Mouse (Mus musculus) embryonic facial prominence, embryonic 13.5 days (tissue): ENCODE measurements around the gene Rpl18. TPM values are rescaled to one million over a fixed set of nuclear protein-coding genes. Genes with fewer than 3 reads are reported as not detected.

Source experiments
- ATAC-seq: fragments of 200-750 bp; cut with Nextera tagmentation; 2 replicates; pipeline ENCODE4 v1.8.0; 2017; ENCODE audit warnings: low read depth; ENCODE audit not compliant: insufficient number of reproducible peaks, insufficient read depth, low FRiP score, low TSS enrichment
- H3K27ac ChIP-seq: fragments of 300-500 bp; sonication (generic); 2 replicates; pipeline ENCODE4 v1.5.1; 2015; ENCODE audit warnings: moderate library complexity, mild to moderate bottlenecking, inconsistent platforms
- H3K27me3 ChIP-seq: fragments of 300-500 bp; sonication (generic); 2 replicates; pipeline ENCODE4 v1.6.1; 2015; ENCODE audit warnings: mild to moderate bottlenecking, inconsistent platforms
- H3K36me3 ChIP-seq: fragments of 300-500 bp; sonication (generic); 2 replicates; pipeline ENCODE4 v1.6.1; 2015; ENCODE audit warnings: mild to moderate bottlenecking, inconsistent platforms
- H3K4me1 ChIP-seq: fragments of 300-500 bp; sonication (generic); 2 replicates; pipeline ENCODE4 v1.6.1; 2015; ENCODE audit warnings: inconsistent platforms
- H3K4me2 ChIP-seq: fragments of 300-500 bp; sonication (generic); 2 replicates; pipeline ENCODE4 v1.6.1; 2015; ENCODE audit warnings: moderate library complexity, mild to moderate bottlenecking, inconsistent platforms
- H3K4me3 ChIP-seq: fragments of 300-500 bp; sonication (generic); 2 replicates; pipeline ENCODE4 v1.5.1; 2015; ENCODE audit warnings: mild to moderate bottlenecking, inconsistent platforms
- H3K9ac ChIP-seq: fragments of 300-500 bp; sonication (generic); 2 replicates; pipeline ENCODE4 v1.6.1; 2015; ENCODE audit warnings: mild to moderate bottlenecking, inconsistent platforms
- H3K9me3 ChIP-seq: fragments of 300-500 bp; sonication (generic); 2 replicates; pipeline ENCODE4 v1.6.1; 2016; ENCODE audit warnings: inconsistent platforms
- WGBS: fragments of 180-500 bp; shearing (Covaris S2); methylation state at CpG from one replicate; pipeline ENCODE4 v1.1.7; 2015; ENCODE audit warnings: mixed read lengths; 5-methylcytosine and 5-hydroxymethylcytosine counted together
- polyA plus RNA-seq: library from polyadenylated mRNA; unstranded; fragments of >200 nt; fragmentation: Nextera tagmentation; extraction: Ambion mirVana; gene quantifications from 2 replicates; pipeline ENCODE4 v1.2.1, GENCODE M21; 2015

The Rpl18 gene
- polyA plus RNA-seq, 1 experiment from 2014 or later, result 1,128 TPM

DNA sequence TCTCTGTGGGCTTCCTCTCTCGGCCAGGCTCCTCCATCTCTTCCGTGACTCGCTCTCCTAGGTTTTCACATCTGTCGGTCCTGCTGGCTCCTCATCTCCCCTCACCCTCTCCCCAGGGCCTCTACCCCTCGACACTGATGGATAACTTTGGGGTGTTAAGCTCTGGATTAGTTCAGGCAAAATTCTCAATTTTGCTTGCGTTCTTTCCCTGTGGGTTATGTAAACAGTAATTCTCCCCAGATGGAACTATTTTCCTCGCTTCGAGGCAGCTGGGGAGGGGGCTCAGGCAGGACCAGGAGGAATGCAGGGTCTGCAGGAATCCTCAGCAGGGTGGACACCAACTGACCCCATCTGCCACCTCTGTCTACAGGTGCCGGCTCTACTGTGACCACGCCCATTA lies 29.4 kb upstream of the Rpl18 start:
- WGBS, result 17% methylated on average over 10 of the region's 10 CpGs
- no peak for ATAC-seq
- Histone ChIP-seq H3K27ac (peak overlapping the region; percentile 87), H3K4me2 (peak overlapping the region; percentile 44), H3K27me3 (no peaks in the 10 kb centered on the region), H3K4me3 (0 out of 2 replicates have a peak overlapping the region, but pooled peaks have one; percentile 18), H3K36me3 (no peaks in the 10 kb centered on the region), H3K9me3 (no peaks in the 10 kb centered on the region), H3K9ac (peak overlapping the region; percentile 57), H3K4me1 (peaks cover 48% of the 10 kb centered on the region)

DNA sequence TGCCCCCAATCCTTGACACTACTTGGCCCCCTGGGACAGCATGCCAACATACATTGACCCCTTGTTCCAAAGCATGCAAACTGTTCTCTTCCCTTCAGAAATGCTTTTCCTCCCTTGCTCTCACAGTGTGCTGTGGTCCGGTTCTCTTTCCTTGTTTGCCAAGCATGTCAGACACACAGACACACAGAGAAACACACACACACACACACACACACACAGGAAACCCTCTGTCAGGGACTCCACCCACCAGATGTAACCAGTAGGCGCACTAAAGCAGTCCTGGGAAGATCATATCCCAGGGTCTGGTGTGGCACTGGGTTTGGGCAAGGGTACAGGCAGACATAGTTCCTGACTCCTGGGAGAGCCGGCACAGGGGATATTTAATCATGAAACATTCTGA lies 28.4 kb upstream of the Rpl18 start:
- Histone ChIP-seq H3K27me3 (no peaks in the 10 kb centered on the region), H3K9me3 (no peaks in the 10 kb centered on the region), H3K4me2 (0 out of 2 replicates have a peak overlapping the region, but pooled peaks have one; percentile 44), H3K9ac (peak overlapping the region; percentile 21; the same call in 1 of the 2 replicates), H3K36me3 (no peaks in the 10 kb centered on the region), H3K4me1 (peaks cover 48% of the 10 kb centered on the region), H3K27ac (peak overlapping the region; percentile 87; the same call in 1 of the 2 replicates), H3K4me3 (no peak overlapping the region)
- 70% methylated on average over 3 of the region's 3 CpGs for WGBS
- no peak for ATAC-seq

DNA sequence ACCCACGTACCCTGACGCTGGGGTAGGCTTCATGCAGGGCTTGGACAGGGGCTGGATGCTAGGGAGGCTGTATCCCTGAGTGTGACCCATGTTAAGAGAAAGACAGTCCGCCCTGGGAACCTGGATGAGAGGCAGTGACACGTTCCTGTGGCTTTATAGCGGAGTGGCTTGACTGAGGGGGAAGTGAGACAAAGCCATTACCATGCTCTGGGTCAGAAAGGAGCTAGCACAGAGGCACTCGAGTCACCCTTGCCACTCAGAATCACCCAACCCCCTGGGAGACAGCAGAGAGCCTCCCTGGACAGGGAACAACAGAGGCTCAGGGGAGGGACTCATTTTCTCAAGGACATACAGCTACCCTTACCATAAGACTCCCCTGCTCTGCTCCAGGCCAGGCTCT lies 26.2 kb upstream of the Rpl18 start:
- no peaks in the 10 kb centered on the region for H3K9me3 ChIP-seq
- no peak overlapping the region for H3K4me2 ChIP-seq
- H3K4me1 ChIP-seq, result peaks cover 32% of the 10 kb centered on the region
- H3K27ac ChIP-seq, result no peak overlapping the region
- H3K27me3 ChIP-seq, result no peaks in the 10 kb centered on the region
- H3K9ac ChIP-seq, result no peak overlapping the region
- 56% methylated on average over 6 of the region's 6 CpGs for WGBS
- no peaks in the 10 kb centered on the region for H3K36me3 ChIP-seq
- ATAC-seq, result no peak
- no peak overlapping the region for H3K4me3 ChIP-seq

DNA sequence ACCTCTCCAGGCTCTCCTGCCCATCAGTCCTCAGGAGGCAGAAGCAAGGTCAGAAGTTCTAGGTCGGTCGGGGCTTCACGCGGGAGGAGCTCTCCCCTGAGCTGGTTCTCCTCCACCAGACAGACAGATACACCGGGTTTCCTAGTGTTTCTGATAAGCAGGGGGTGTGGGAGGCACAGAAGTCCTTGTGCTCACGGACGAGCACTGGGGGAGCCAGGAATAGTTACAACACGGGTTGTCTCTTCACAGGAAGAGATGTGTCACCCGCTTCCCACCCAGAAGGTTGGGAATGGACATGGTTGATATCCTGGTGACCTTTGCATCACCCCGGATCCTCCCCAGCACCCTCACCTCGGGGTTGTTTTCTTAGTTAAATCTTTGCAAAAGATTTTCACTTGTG lies 25.5 kb upstream of the Rpl18 start:
- Histone ChIP-seq H3K36me3 (no peaks in the 10 kb centered on the region), H3K9me3 (no peaks in the 10 kb centered on the region), H3K9ac (no peak overlapping the region), H3K4me1 (peaks cover 32% of the 10 kb centered on the region), H3K27me3 (no peaks in the 10 kb centered on the region), H3K27ac (no peak overlapping the region), H3K4me3 (no peak overlapping the region), H3K4me2 (no peak overlapping the region)
- WGBS, result 76% methylated on average over 11 of the region's 11 CpGs
- ATAC-seq, result no peak

DNA sequence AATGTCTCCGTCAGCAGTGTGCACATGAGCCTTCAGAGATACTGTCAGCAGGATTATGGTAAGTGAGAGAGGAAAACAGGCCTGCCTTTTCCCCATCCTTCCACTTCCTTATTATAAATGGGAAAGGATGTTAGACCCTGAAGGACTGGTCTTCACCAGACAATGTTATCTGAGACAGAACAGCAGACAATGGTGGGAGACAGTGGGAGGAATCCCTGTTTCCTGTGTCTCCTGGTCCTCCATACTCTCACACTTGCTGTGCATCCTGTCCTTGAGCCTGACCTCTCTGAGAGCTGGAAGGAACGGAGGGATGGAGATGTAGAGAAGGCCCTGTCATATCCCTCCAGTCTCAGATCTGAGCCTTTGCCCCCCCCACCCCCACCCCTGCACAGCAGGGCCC lies 22.9 kb upstream of the Rpl18 start:
- ATAC-seq, result no peak
- Histone ChIP-seq H3K27me3 (no peaks in the 10 kb centered on the region), H3K36me3 (no peaks in the 10 kb centered on the region), H3K27ac (no peak overlapping the region), H3K9me3 (no peaks in the 10 kb centered on the region), H3K9ac (no peak overlapping the region), H3K4me2 (no peak overlapping the region), H3K4me1 (peaks cover 17% of the 10 kb centered on the region), H3K4me3 (no peak overlapping the region)
- 74% methylated on average over 2 of the region's 2 CpGs for WGBS

DNA sequence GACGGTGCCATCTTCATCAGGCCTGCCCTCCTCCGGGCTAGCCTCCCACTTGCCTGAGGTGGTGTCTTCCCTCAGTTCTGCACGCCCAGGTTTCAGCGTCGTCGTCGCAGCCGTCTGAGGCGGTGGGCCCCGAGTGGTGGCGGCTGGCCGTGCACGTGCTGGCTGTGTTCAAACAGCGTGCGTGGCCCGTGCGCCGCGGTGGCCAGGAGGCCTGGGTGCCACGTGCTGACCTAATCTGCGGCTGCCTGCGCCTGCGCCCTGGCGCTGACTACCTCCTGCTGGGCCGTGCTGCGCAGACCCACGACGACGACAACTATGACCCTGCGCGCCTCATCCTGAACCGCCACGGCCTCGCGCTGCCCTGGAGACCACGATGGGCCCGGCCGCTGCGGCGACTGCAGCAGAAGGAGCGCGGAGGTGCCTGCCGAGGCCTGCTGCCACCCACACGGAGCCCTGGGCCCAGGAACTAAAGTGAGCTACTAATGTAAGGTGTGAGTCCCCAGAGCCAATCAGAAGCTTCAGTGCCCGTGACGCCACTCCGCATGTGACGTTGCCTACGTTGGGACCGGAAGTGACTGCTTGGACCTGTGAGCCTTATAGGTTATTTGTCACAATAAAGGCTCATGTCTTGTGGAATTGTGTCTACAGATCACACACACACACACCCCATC lies 21.2 kb upstream of the Rpl18 start, which contains the start of gene Sec1:
Gene Sec1, minus strand, starts transcription at position 482 of the 671 bp plus-strand sequence.
- H3K9ac ChIP-seq, result 0 out of 2 replicates have a peak within 1 kb of the TSS, but pooled peaks have one; percentile 36
- H3K27ac ChIP-seq, result peak within 1 kb of the TSS; percentile 75
- H3K9me3 ChIP-seq, result no peaks in the 10 kb centered on the region
- ATAC-seq, result peak; percentile 12; the same call in 1 of the 2 replicates
- no peak within 1 kb of the TSS for H3K4me2 ChIP-seq
- H3K4me3 ChIP-seq, result no peak within 1 kb of the TSS
- peaks cover 17% of the 10 kb centered on the region for H3K4me1 ChIP-seq
- 88% methylated on average over 50 of the region's 50 CpGs for WGBS
- H3K36me3 ChIP-seq, result no peaks in the 10 kb centered on the region
- H3K27me3 ChIP-seq, result peaks cover 12% of the 10 kb centered on the region

DNA sequence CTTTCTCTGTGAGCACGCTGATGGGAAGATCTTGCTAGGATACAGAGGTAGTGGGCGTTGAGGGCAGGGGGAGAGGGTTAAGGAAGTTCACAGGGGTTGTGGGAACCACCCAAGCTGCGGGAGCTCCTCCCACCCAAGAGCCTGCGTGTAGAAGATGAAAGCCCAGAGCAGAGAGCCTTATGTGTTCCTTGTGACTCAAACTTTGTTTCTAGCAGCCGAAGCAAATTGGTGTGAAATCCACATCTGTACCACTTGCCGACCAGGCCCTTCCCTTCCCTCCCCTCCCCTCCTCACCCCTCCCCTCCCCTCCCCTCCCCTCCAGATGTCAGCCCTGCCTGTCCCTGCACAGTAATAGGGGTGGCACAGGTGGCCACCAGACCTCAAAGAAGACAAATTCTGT lies 20.2 kb upstream of the Rpl18 start:
- H3K4me2 ChIP-seq, result no peak overlapping the region
- ATAC-seq, result peak; percentile 18; the same call in 1 of the 2 replicates
- no peak overlapping the region for H3K9ac ChIP-seq
- peaks cover 26% of the 10 kb centered on the region for H3K4me1 ChIP-seq
- 6% methylated on average over 6 of the region's 6 CpGs for WGBS
- peaks cover 22% of the 10 kb centered on the region for H3K27me3 ChIP-seq
- peak overlapping the region; percentile 75 for H3K27ac ChIP-seq
- no peaks in the 10 kb centered on the region for H3K36me3 ChIP-seq
- no peak overlapping the region for H3K4me3 ChIP-seq
- H3K9me3 ChIP-seq, result no peaks in the 10 kb centered on the region

DNA sequence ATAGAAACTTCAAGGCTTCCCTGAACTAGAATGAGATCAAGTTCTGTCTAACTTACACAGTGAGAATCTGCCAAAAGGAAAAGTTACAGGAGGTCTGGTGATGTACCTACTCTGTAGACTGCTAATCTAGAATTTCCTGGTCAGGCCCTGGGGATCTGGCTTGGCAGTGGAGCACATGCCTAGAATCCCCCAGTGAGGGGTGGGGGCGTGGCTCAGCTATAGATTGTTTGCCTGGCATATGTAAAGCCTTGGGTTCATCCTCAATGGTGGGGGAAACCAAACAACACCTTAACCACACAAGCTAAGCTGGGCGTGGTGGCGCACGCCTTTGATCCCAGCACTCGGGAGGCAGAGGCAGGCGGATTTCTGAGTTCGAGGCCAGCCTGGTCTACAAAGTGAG lies 17.4 kb upstream of the Rpl18 start:
- WGBS, result 83% methylated on average over 7 of the region's 7 CpGs
- Histone ChIP-seq H3K4me1 (peaks cover 42% of the 10 kb centered on the region), H3K9ac (no peak overlapping the region), H3K4me2 (no peak overlapping the region), H3K27me3 (peaks cover 28% of the 10 kb centered on the region), H3K27ac (no peak overlapping the region), H3K4me3 (no peak overlapping the region), H3K36me3 (no peaks in the 10 kb centered on the region), H3K9me3 (no peaks in the 10 kb centered on the region)
- no peak for ATAC-seq

DNA sequence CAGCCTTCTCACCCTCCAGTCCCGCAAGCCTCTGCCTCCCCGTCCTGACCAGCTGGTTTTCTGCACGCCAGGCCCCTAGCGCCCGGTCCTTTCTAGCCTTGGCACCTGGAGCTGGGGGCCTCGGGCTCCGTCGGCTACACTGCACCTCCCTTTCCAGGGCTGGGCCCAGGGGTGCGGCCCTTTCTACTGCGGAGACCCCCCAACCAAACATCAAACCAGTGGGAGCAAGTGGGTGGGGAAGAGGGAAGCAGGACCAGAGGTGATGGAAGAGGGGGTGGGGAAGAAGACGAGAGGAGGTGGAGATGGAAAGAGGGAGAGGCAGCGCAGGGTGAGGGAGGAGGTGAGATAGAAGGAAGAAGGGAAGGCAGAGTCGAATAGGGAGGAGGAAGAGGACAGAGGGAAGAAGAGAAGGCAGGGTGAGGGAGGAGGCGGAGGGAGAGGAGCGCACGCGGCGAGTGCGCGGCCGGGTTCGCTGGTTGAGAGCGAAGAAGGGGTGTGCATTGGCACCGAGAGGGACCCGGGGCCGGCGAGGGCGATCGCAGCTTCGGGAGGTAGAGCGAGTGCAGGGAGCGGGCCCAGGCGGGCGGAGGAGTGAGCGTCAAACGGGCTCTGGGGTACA lies 15.6 kb upstream of the Rpl18 start, which contains the start of gene Car11:
Gene Car11, plus strand, starts transcription at position 321 of the 619 bp plus-strand sequence.
- no peak for ATAC-seq
- Histone ChIP-seq H3K4me2 (peak within 1 kb of the TSS; percentile 92), H3K9me3 (no peaks in the 10 kb centered on the region), H3K27me3 (peaks cover 28% of the 10 kb centered on the region), H3K27ac (no peak within 1 kb of the TSS), H3K36me3 (no peaks in the 10 kb centered on the region), H3K4me1 (peaks cover 45% of the 10 kb centered on the region), H3K9ac (peak within 1 kb of the TSS; percentile 75), H3K4me3 (peak within 1 kb of the TSS; percentile 51)
- 2% methylated on average over 36 of the region's 36 CpGs for WGBS

DNA sequence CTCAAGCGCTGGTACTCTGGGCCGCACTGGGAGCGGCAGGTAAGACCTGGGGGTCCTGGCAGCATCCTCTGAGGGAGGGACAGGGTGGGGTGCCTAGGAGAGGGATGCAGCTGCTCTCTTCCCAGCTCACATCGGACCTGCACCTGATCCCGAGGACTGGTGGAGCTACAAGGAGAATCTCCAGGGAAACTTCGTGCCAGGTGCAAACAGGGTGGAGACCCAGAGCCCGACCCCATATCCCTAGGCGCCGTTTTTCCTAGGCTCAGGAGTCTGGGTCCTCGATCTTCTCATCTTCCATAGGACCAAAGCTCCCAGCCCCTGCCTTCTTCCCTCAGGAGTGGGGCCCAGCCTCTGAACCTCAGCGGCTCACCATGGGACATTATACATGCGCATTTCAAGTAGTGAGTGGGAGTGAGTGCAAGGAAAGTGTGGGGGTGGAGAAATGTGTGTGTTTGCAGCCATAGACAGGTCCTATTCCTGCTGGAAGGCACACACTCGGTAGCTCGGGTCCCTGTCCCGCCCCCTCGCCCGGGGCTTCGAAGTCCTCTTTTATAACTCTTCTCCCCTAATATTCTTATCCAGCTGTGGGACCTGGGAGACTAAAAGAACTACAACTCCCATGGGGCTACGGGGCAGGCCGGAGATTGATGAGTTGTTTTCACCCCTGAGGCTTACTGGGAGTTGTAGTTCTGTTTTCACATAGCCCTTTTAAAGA lies 14.8 kb upstream of the Rpl18 start:
- no peak; the same call in 1 of the 2 replicates for ATAC-seq
- H3K9me3 ChIP-seq, result no peaks in the 10 kb centered on the region
- peaks cover 28% of the 10 kb centered on the region for H3K27me3 ChIP-seq
- H3K4me3 ChIP-seq, result peak overlapping the region; percentile 51
- peaks cover 42% of the 10 kb centered on the region for H3K4me1 ChIP-seq
- WGBS, result under 1% methylated on average over 20 of the region's 20 CpGs
- peak overlapping the region; percentile 92 for H3K4me2 ChIP-seq
- peak overlapping the region; percentile 75 for H3K9ac ChIP-seq
- peak overlapping the region; percentile 71; the same call in 1 of the 2 replicates for H3K27ac ChIP-seq
- H3K36me3 ChIP-seq, result no peaks in the 10 kb centered on the region

DNA sequence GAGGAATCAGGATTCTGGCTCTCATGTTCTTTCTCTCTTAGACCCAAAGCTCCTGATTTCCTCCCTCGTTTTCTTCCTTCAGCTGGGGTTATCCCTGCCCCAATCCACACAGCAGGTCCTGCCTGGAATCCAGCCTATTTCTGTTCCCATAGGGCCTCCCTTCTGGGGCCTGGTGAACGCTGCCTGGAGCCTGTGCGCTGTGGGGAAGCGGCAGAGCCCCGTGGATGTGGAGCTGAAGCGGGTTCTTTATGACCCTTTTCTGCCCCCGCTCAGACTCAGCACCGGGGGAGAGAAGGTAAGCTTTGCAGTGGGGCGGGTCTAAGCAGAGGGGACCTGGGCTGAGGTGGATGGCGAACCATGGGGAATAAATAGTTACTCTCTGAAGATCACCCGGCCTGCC lies 14.2 kb upstream of the Rpl18 start:
- peaks cover 46% of the 10 kb centered on the region for H3K4me1 ChIP-seq
- H3K4me3 ChIP-seq, result peak overlapping the region; percentile 51
- H3K4me2 ChIP-seq, result peak overlapping the region; percentile 92
- peaks cover 28% of the 10 kb centered on the region for H3K27me3 ChIP-seq
- no peak for ATAC-seq
- H3K9me3 ChIP-seq, result no peaks in the 10 kb centered on the region
- H3K27ac ChIP-seq, result peak overlapping the region; percentile 71
- WGBS, result 29% methylated on average over 11 of the region's 11 CpGs
- no peaks in the 10 kb centered on the region for H3K36me3 ChIP-seq
- H3K9ac ChIP-seq, result peak overlapping the region; percentile 65
